8 mouse cellular contexts compared by ENCODE assay signal in the genomic region with DNA sequence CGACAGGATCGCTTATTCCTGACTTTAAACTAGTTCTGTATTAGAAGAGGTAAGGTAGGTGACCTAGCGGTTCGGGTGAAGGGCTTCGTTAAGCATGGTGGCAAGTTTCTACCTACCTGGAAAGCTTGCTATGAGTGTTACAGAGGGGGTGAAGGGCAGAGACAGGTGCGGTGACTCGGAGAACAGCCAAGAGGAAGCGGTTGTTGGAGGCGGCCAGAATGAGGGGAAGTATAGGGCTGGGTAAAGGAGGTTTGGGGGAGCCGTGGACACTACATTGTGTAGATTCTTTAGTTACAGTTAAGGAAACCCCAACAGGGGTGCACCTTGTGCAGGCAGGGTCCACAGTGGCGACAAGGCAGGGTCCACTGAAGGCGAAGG. TPM values are rescaled to one million over a fixed set of nuclear protein-coding genes. Genes with fewer than 3 reads are reported as not detected.
A peak's percentile ranks its signal among the peaks of the same experiment; 100 is the strongest.
DNase-seq lines count a peak whose midpoint lies in the region; ATAC-seq and TF ChIP-seq lines count a peak whose summit lies in the region.

No protein-coding gene starts in this region.

- peaks cover 24% of the 10 kb centered on the region for H3K27me3 ChIP-seq in embryonic facial prominence, embryonic 15.5 days
- no peaks in the 10 kb centered on the region for H3K27me3 ChIP-seq in intestine, postnatal 0 days (replicated peaks; ENCODE audit: control insufficient read depth, insufficient read depth, low read length)
- H3K27me3 ChIP-seq in neural tube, embryonic 13.5 days, result peaks cover 42% of the 10 kb centered on the region

- 31% methylated on average over 12 of the region's 12 CpGs for WGBS in embryonic facial prominence, embryonic 15.5 days
- 27% methylated on average over 12 of the region's 12 CpGs for whole genome bisulfite sequencing in intestine, postnatal 0 days
- whole genome bisulfite sequencing in neural tube, embryonic 13.5 days, result 31% methylated on average over 12 of the region's 12 CpGs

- peak overlapping the region; percentile 69 for H3K4me3 ChIP-seq in left cerebral cortex, adult 2 months
- peak overlapping the region; percentile 58 for H3K4me3 ChIP-seq in embryonic facial prominence, embryonic 15.5 days (replicated peaks)
- peak overlapping the region; percentile 84 for H3K4me3 ChIP-seq in intestine, postnatal 0 days (ENCODE audit: low read depth, low read length)
- peak overlapping the region; percentile 59 for H3K4me3 ChIP-seq in neural tube, embryonic 13.5 days

- peaks cover 14% of the 10 kb centered on the region for H3K4me1 ChIP-seq in embryonic facial prominence, embryonic 15.5 days
- no peaks in the 10 kb centered on the region for H3K4me1 ChIP-seq in intestine, postnatal 0 days (replicated peaks; ENCODE audit: control insufficient read depth, insufficient read depth, low read length)
- peaks cover 11% of the 10 kb centered on the region for H3K4me1 ChIP-seq in neural tube, embryonic 13.5 days (replicated peaks)

- H3K9ac ChIP-seq in embryonic facial prominence, embryonic 15.5 days, result no peak overlapping the region
- peak overlapping the region; percentile 76 for H3K9ac ChIP-seq in intestine, postnatal 0 days (ENCODE audit: low read depth, low read length)
- H3K9ac ChIP-seq in neural tube, embryonic 13.5 days, result peak overlapping the region; percentile 72

- ATAC-seq in embryonic facial prominence, embryonic 15.5 days (ENCODE audit: insufficient number of reproducible peaks, low FRiP score, low TSS enrichment, low read depth), result 0 out of 2 replicates have a peak, but pooled peaks have one; percentile 11
- peak; percentile 25; the same call in 1 of the 2 replicates for ATAC-seq in intestine, postnatal 0 days
- ATAC-seq in neural tube, embryonic 13.5 days (ENCODE audit: low read depth), result peak; percentile 52

- peak overlapping the region; percentile 98 for H3K4me2 ChIP-seq in embryonic facial prominence, embryonic 15.5 days (replicated peaks)
- H3K4me2 ChIP-seq in intestine, postnatal 0 days (replicated peaks; ENCODE audit: low read depth), result peak overlapping the region; percentile 91
- peak overlapping the region; percentile 89 for H3K4me2 ChIP-seq in neural tube, embryonic 13.5 days

- no peaks in the 10 kb centered on the region for H3K9me3 ChIP-seq in embryonic facial prominence, embryonic 15.5 days (replicated peaks)
- no peaks in the 10 kb centered on the region for H3K9me3 ChIP-seq in intestine, postnatal 0 days (ENCODE audit: control insufficient read depth)
- H3K9me3 ChIP-seq in neural tube, embryonic 13.5 days, result no peaks in the 10 kb centered on the region

- no peak overlapping the region; the same call in 1 of the 2 replicates for H3K27ac ChIP-seq in left cerebral cortex, adult 2 months
- no peak overlapping the region for H3K27ac ChIP-seq in embryonic facial prominence, embryonic 15.5 days (replicated peaks)
- peak overlapping the region; percentile 86; the same call in 1 of the 2 replicates for H3K27ac ChIP-seq in intestine, postnatal 0 days (ENCODE audit: low read depth, low read length)
- H3K27ac ChIP-seq in neural tube, embryonic 13.5 days (replicated peaks), result no peak overlapping the region

- intact Hi-C loops in left cerebral cortex, adult 2 months (cut with DNase I), result loop anchor here (5.0 kb wide), 2 partner anchors 167 to 212 kb away; partner anchors contain the start of gene Zcchc2
- intact Hi-C loops in left cerebral cortex, postnatal 25 days (cut with DNase I), result loop anchor here (2.0 to 5.0 kb wide), 3 partner anchors 38 to 213 kb away; no protein-coding TSS in a partner anchor

- H3K36me3 ChIP-seq in embryonic facial prominence, embryonic 15.5 days, result no peaks in the 10 kb centered on the region
- no peaks in the 10 kb centered on the region for H3K36me3 ChIP-seq in intestine, postnatal 0 days (ENCODE audit: control insufficient read depth, insufficient read depth)
- no peaks in the 10 kb centered on the region for H3K36me3 ChIP-seq in neural tube, embryonic 13.5 days

- no peak for DNase-seq in left cerebral cortex, adult 2 months (ENCODE audit: extremely low spot score in 1 of 2, low spot score in 2 of 2)
- no peak for DNase-seq in left cerebral cortex, postnatal 25 days (ENCODE audit: low spot score in 2 of 2)
- no peak for DNase-seq in right cerebral cortex, adult 18-20 months
- no peak for DNase-seq in T-cell, adult 2 months (ENCODE audit: low spot score)
- no peak for DNase-seq in kidney, adult 11 months

- no peak for TF ChIP-seq CTCF in left cerebral cortex, adult 2 months (IDR thresholded peaks at IDR 0.05)
- TF ChIP-seq CTCF in intestine, postnatal 0 days (IDR thresholded peaks at IDR 0.05; ENCODE audit: low read depth), result no peak

RNA-seq across cellular contexts. Expression of gene Tnfrsf11a, which starts 0.5 kb away (rescaled TPM):
- total RNA-seq in left cerebral cortex, adult 2 months (2021), result 1 to 10 TPM; 8.3 to 9.7 TPM
- 1 to 10 TPM; 6.9 to 7.9 TPM for total RNA-seq in left cerebral cortex, postnatal 25 days (2021)
- polyA plus RNA-seq in embryonic facial prominence, embryonic 15.5 days (2015; fragmentation: Nextera tagmentation; extraction: Ambion mirVana), result 1.6 TPM in 2 replicates
- polyA plus RNA-seq in intestine, postnatal 0 days (2015; fragmentation: Nextera tagmentation; extraction: Ambion mirVana), result 23.4 and 24.3 TPM in 2 replicates
- 0.59 and 1.1 TPM in 2 replicates for polyA plus RNA-seq in neural tube, embryonic 13.5 days (2015; fragmentation: Nextera tagmentation; extraction: Ambion mirVana)
